Mouse (Mus musculus) thymus, postnatal 36 days (tissue): ENCODE data around the gene D130043K22Rik.
A peak's percentile ranks its signal among the peaks of the same experiment; 100 is the strongest.

Source experiments
- DNase-seq, 2 experiments: peaks; one replicate each; pipeline ENCODE4 v3.0.0; 2022; ENCODE audit warnings: mixed read lengths in 2 of 2

The D130043K22Rik gene

DNA sequence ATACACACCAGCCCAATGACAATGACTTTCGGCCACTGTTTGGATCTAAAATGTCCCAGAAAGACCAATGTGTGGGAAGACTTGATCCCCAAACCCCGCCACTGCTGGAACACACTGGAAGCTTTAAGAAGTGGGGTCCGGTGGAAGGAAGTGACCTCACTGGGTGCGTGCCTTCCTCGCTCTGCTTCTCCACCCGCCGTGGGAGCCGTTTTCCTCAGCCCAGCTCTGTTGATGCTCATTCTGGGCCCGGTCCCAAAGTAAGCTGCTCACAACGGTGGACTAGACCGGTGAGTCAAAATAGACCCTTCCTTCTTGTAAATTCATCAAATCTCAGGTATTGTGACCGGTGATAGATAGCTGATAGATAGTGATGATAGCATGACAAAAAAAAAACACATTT lies 60.5 kb downstream of the D130043K22Rik start:
- DNase-seq = no peak

DNA sequence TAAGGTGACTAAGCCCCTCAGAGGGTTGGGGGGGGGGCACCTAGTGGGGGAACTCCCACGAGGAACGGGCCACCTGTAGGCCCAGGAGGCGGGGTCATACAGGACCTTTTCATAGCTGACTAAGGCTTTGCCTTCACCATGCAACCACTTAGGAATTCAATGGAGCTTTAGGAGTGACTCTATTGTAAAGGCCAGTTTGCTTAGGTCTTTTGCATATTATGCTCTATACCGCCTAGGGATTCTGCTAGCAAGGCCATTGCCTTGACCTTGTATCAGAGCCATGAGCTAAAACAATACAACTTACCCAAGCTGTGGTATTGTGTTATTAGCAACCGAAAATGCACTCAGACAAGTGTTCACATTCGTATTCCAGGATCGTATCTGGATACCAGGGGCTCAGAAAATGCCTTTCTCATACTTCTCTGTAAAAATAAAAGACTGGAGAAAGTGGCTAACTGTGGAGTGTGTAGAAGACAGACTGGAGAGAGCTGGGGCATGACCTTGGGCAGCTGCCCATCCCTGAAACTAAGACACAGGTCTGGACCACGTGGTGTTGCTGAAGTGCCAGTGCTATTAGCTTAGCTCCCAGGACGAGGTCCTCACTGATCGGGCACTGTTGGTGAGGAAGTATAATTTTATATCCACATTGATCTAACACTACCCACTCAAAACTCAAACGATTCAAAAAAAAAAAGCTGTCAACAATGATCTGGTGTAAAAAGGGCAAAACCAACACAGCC lies 62.1 kb downstream of the D130043K22Rik start:
- DNase-seq = no peak

DNA sequence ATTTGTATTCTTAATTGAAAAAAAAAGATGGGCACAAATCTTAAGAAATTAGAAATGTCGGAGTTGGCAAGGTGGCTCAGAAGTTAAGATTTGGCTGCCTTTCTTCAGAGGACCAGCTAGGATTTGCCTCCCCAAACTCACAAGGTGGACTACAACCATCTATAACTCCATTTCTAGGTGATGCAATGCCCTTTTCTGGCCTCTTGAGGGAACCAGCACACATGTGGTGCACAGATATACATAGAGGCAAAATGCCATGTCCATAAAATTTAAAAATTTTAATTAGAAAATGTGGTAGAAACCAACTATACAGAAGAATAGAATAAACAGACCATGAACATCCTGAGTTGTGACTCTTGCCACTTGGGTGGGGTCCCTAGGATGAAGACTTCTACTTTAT lies 64.2 kb downstream of the D130043K22Rik start:
- no peak for DNase-seq

DNA sequence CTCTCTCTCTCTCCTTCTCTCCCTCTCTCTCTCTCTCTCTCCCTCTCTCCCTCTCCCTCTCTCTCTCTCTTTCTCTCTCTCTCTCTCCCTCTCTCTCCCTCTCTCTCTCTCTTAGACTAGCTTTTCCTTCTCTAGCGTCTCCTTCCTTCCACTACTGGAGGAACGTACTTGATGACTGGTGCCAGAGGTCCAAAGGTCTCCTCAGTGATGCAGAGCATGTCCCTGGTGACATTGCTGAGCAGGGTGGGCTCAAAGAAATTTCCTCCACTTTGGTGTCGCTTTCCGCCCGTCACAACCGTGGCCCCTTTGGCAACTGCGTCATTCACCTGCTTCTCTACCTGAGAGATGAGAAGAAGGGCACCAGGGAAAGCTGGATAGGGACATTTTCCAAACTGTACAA lies 68.6 kb downstream of the D130043K22Rik start:
- no peak for DNase-seq

DNA sequence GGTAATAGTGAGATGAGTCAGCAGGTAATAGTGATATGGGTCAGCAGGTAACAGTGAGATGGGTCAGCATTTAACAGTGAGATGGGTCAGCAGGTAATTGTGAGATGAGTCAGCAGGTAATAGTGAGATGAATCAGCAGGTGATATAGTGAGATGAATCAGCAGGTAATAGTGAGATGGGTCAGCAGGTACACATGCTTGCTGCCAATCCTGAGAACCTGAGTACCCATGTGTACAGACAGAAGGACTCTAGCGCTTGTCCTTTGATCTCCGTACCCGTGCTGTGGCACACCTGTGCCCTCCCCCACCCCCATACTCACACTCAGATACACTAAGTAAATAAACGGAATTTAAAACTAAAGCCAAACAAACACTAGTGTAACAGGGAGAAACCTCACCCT lies 70.0 kb downstream of the D130043K22Rik start:
- DNase-seq = no peak

GRCm38 (mm10) chr13:24915831-24916230 lies 70.9 kb downstream of the D130043K22Rik start:
- no peak for DNase-seq

DNA sequence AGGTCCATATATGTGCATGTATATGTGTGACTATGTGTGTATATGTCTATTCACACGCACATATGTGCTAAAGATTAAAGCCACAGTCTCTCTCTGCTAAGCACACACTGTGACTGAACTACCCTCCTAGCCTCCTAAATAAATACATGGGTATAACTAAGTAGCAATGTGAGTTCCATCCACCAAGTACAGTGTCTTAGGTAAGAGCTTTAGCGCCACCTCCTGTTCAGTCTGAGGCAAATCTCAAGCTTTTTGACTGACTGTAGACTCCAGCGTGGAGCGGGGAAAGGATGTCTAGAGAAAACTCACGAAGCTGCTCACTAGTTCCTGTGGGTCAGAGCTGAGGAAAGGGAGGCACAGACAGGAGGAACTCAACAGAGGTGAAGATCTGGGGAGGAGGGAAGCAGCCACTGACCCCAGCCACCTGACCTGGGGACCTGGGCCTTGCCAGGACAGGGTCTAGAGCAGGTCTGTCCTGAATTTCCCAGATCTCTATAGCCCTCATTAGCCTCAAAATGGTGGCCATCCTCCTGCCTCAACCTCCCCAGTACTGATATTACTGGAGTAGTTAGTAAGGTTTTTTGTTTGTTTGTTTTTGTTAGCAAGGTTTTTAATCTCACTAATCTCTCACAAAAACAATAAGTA lies 75.5 kb downstream of the D130043K22Rik start:
- DNase-seq = peak; percentile 31 to 42

GRCm38 (mm10) chr13:24921281-24921680 lies 76.3 kb downstream of the D130043K22Rik start:
- peak; percentile 15 to 28 for DNase-seq

DNA sequence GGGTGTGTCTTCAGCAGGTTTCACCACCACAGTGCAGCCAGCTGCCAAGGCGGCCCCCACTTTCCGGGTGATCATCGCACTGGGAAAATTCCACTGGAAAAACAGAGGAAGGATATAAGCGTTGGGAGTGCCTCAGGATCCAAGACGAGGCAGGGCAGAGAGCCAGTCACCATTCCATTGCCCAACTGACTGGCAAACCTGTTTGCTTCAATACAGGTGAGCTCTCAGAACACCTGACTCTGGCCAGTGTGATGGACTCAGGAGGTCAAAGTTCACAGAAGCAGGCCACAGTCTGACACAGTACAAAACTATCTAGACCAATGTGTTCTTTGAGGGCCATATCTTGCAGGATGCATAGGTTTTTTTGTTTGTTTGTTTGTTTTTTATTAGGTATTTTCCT lies 79.1 kb downstream of the D130043K22Rik start:
- no peak for DNase-seq

DNA sequence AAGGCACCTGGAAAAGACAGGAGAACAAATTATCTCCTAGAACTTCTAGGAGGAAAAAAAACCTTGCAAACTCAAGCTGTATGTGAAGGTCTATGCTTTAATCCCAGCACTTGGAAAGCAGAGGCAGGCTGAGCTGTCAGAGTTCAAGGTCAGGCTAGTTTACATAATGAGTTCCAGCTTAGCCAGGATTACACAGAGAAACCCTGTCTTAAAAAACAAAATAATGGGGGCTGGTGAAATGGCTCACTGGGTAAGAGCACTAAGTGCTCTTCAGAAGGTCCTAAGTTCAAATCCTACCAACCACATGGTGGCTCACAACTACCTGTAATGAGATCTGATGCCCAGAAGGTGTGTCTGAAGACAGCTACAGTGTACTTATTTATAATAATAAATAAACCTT lies 85.7 kb downstream of the D130043K22Rik start:
- no peak for DNase-seq

- no peak for DNase-seq
Observed at GRCm38 (mm10) chr13:24933199-24933598, 88.3 kb downstream of the D130043K22Rik start.

DNA sequence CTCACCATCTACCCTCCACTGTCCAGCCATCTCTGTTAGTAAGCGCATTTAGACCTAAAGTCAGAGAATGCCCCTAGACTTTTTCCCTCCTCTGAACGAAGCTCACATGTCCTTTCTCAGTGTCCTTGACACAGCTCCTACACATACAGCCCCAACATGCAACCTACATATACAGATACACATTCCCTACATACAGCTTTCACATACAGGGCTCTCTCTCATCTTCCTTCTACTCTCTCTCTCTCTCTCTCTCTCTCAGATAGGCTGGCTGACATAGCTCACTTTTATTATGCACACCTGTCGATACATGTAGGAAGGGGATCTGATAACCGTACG lies 91.8 kb downstream of the D130043K22Rik start:
- DNase-seq = no peak

- peak; percentile 52 to 59 for DNase-seq
Observed at GRCm38 (mm10) chr13:24937108-24937838, 92.3 kb downstream of the D130043K22Rik start, which contains the start of gene Aldh5a1. Gene Aldh5a1, minus strand, starts transcription at chr13:24937661.

- no peak for DNase-seq
Observed at GRCm38 (mm10) chr13:24937839-24938166, 92.9 kb downstream of the D130043K22Rik start.

DNA sequence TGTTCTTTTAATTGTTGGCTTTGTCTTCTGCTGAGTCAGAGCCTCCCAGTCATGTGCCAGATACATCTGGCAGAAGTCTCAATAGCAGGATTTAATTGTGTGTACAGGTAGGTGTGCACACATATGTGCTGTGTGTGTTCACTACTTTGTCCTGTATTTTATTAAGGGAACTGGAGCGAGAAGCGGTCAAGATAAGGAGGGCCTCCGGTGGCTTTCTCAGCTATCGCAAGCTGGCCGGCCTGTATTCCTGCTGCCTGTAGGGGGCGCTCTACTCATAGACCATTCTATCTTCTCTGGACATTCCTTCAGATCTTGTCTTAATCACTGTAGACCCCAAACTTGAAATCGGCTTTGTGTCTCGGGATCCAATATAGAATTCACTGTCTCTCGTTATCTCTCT lies 93.7 kb downstream of the D130043K22Rik start:
- peak; percentile 34 to 46 for DNase-seq

DNA sequence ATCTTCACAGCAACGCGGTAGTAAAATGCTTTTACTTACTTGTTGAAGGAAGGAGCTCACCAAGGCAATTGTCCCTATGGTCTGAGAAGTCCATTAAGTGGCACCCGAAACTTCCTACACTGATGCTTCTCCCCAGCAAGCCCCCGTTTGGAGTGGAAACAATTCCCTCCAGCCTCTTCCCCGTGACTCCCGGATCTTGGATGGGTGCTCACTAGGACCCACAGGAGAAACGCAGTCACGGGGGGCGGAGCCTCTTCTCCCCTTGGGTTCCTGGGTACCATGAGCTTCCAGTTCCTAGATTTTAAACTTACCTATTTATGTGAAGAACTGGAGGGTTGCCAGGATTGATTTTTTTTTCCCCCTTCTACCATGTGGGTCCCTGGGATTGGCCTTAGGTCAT lies 94.5 kb downstream of the D130043K22Rik start:
- DNase-seq = no peak

DNA sequence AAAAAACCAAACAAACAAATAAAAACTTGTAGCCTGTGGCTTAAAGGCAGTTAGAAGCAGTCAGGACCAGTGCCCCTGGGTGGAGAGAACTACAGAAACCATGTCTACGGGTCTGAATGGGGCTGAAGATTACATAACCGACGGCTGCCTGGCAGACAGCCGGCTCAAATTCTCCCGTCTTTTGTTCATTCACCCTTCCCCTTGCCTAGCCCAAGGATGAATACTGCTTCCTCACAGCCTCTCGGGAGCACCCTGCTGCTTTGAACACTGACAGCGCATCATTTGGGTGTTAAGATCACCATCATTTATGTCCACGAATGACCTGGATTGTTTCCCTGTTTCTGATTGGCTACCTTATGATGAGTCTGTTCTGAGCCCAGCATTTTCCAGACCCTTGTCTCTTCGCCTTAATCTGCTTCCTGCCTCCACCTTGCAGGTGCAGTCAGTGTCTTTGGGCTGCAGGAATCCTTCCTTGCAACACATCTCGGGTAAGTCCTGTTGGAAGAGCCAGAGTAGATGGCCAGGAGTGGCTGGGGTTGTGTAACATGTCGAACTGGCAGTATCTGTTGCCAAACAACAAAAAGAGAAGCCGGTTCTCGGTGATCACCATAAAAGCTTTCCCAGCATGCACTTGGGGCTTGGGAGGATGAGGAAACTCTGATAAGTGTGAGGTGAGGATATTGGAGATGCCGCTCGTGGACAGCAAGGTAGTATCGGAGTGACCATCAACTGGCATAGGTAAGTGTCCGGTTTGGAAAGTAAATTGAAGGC lies 97.8 kb downstream of the D130043K22Rik start, which contains the start of gene Gpld1:
Gene Gpld1, plus strand, starts transcription at position 641 of the 771 bp plus-strand sequence.
- DNase-seq = no peak

DNA sequence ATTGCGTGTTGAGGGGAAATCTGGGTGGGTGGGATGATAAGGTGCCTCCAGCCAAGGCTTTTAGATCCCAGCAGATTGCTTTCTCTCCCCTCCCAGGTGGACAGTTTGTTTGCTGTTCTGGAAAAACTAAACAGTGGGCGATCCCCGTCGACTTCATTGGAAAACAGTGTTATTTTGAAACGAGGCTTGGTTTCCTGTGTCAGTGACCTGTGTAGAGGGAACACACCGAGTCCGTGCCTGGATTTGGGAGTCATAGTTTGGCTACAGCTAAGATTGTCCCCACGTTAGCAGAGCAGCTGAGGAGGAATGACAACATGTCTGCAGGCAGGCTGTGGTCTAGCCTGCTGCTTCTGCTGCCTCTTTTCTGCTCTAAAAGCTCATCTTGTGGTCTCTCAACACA lies 98.4 kb downstream of the D130043K22Rik start:
- DNase-seq = no peak

GRCm38 (mm10) chr13:24945567-24945966 lies 100.6 kb downstream of the D130043K22Rik start:
- no peak for DNase-seq

GRCm38 (mm10) chr13:24947158-24947557 lies 102.2 kb downstream of the D130043K22Rik start:
- no peak for DNase-seq

DNA sequence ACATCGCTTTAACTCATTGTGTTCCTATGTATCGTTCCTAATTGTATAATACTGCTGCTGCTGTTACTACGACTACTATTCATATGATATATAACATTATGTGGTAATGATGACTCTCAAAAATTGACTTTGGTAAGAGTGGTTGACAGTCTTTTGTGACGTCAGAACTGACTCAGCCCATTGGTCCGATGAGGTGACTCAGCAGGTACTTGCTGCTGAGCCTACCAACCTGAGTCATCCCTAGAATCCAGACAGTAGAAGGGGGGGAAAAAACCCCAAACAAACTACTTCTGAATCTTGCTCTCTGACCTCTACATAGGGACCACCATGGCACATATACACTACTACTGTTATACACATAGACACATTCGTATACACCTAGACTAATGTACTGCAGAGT lies 103.9 kb downstream of the D130043K22Rik start:
- no peak for DNase-seq
